In the genomic region with DNA sequence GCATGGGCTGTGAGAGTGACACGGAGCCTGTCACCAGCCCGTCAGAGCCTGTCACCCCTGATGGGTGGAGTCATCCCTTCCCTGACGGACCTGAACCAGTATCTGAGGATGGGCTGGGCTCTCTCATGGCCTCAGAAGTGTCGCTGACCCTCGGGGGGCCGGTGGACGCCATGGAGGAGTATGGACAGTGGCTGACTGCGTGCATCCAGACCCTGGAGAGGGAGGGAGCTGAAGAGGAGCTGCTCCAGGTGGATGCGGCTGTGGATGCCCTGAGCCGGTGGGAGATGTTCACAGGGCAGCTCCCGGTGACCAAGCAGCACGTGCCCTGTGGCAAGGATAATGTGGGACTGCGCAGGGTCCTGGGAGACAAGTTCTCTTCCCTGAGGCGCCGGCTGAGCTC, we compare ENCODE assay signal across 17 mouse cellular contexts. TPM values are rescaled to one million over a fixed set of nuclear protein-coding genes. Genes with fewer than 3 reads are reported as not detected.
DNase-seq lines count a peak whose midpoint lies in the region; ATAC-seq and TF ChIP-seq lines count a peak whose summit lies in the region.
"Had no signal": no experiment of that assay in that cellular context is flagged by ENCODE, and none has a peak within 500 bp of the region (broad histone marks: within the 10 kb centered on the region; RNA-seq: fewer than 3 reads in every experiment).

No protein-coding gene starts in this region.

- H3K79me2 ChIP-seq in heart, adult 2 months (replicated peaks; ENCODE audit: control insufficient read depth, insufficient read depth, low read length): no peaks in the 10 kb centered on the region

- H3K4me3 ChIP-seq in heart, adult 2 months: no peak overlapping the region
- H3K4me3 ChIP-seq in megakaryocyte, embryonic 14.5 days (replicated peaks): peak overlapping the region; percentile 21

- peaks cover 12% of the 10 kb centered on the region for H3K9me3 ChIP-seq in megakaryocyte, embryonic 14.5 days

- H3K36me3 ChIP-seq in heart, adult 2 months (ENCODE audit: control insufficient read depth, insufficient read depth, low read length): no peaks in the 10 kb centered on the region
- H3K36me3 ChIP-seq in megakaryocyte, embryonic 14.5 days (replicated peaks; ENCODE audit: low read length): peaks cover 28% of the 10 kb centered on the region

- TF ChIP-seq CTCF in heart, adult 2 months (IDR thresholded peaks at IDR 0.05): no peak

- TF ChIP-seq POLR2A in heart, adult 2 months (IDR thresholded peaks at IDR 0.05; ENCODE audit: insufficient read depth, low read depth, low read length): no peak

- no peak overlapping the region for H3K27ac ChIP-seq in heart, adult 2 months

- DNase-seq in heart, adult 11 months: peak; percentile 90
- DNase-seq in heart, adult 2 months: no peak
- DNase-seq: adrenal gland, adult 2 months; adrenal gland, adult 8-10 months; adrenal gland, postnatal 10 days; adrenal gland, postnatal 14 days; adrenal gland, postnatal 25 days; adrenal gland, postnatal 36 days; cerebellum, adult 11 months; cerebellum, adult 11-12 months; cerebellum, adult 18-20 months had no signal

- no peak for TF ChIP-seq EP300 in heart, adult 2 months (IDR thresholded peaks at IDR 0.05; ENCODE audit: insufficient read depth, low read depth, low read length)

- no peaks in the 10 kb centered on the region for H3K27me3 ChIP-seq in heart, adult 2 months (ENCODE audit: control insufficient read depth, insufficient read depth, low read length)
- H3K27me3 ChIP-seq in megakaryocyte, embryonic 14.5 days (replicated peaks): no peaks in the 10 kb centered on the region
- H3K27me3 ChIP-seq: CH12.LX, Patski had no signal

- no peak overlapping the region for H3K9ac ChIP-seq in heart, adult 2 months (ENCODE audit: low read depth, low read length)

- 96% methylated on average over 15 of the region's 15 CpGs for WGBS in heart, adult 2 months

- intact Hi-C loops in heart, adult 2 months (cut with DNase I): no loop called here

- ATAC-seq in megakaryocyte, adult 5-6 weeks (ENCODE audit: poor library complexity, severe bottlenecking): no peak
- ATAC-seq: activated CD4-positive, CD25-positive, alpha-beta regulatory T cell, adult 4 months; CD4-positive, CD25-positive, alpha-beta regulatory T cell, adult 4 months; Patski had no signal

- H3K4me1 ChIP-seq in heart, adult 2 months (ENCODE audit: control insufficient read depth, insufficient read depth, low read length): peaks cover 7% of the 10 kb centered on the region
- peaks cover 41% of the 10 kb centered on the region for H3K4me1 ChIP-seq in megakaryocyte, embryonic 14.5 days

RNA-seq across cellular contexts. Expression of gene Amz1, which starts 28.1 kb away (rescaled TPM):
- under 1 TPM; 0.31 to 0.48 TPM for total RNA-seq in heart, adult 2 months (2021)
- 0.59 and 0.98 TPM in 2 replicates for polyA plus RNA-seq in heart, adult 2 months (2012; rRNA removed)
- polyA plus RNA-seq in megakaryocyte, embryonic 14.5 days (2012; ENCODE audit: insufficient read depth, low replicate concordance): 4.5 TPM in 1 of 2 replicates, not detected in the other
- total RNA-seq in megakaryocyte, adult 5-6 weeks (2015): 2.5 and 4.4 TPM in 2 replicates
- total RNA-seq in megakaryocyte, adult 5-6 weeks (2017): 3.0 and 4.4 TPM in 2 replicates

RNA-seq across cellular contexts. Expression of gene Brat1, which starts 47.2 kb away (rescaled TPM):
- 1 to 10 TPM; 6.4 to 8.2 TPM for total RNA-seq in heart, adult 2 months (2021)
- 11.0 and 13.2 TPM in 2 replicates for polyA plus RNA-seq in heart, adult 2 months (2012; rRNA removed)
- polyA plus RNA-seq in megakaryocyte, embryonic 14.5 days (2012; ENCODE audit: insufficient read depth, low replicate concordance): 15.6 and 22.4 TPM in 2 replicates
- total RNA-seq in megakaryocyte, adult 5-6 weeks (2015): 6.4 and 6.8 TPM in 2 replicates
- total RNA-seq in megakaryocyte, adult 5-6 weeks (2017): 7.8 and 11.1 TPM in 2 replicates

RNA-seq across cellular contexts. Expression of gene Iqce, which starts 49.9 kb away (rescaled TPM):
- total RNA-seq in heart, adult 2 months (2021): 1 to 10 TPM; 3.7 to 7.1 TPM
- polyA plus RNA-seq in heart, adult 2 months (2012; rRNA removed): 5.8 TPM in 2 replicates
- 4.5 and 4.7 TPM in 2 replicates for polyA plus RNA-seq in megakaryocyte, embryonic 14.5 days (2012; ENCODE audit: insufficient read depth, low replicate concordance)
- 5.1 and 10.1 TPM in 2 replicates for total RNA-seq in megakaryocyte, adult 5-6 weeks (2015)
- total RNA-seq in megakaryocyte, adult 5-6 weeks (2017): 4.7 and 7.2 TPM in 2 replicates
